Mouse (Mus musculus) E14TG2a.4 (cell line): ENCODE data around the gene Taf3.

ENCODE experiments used
- CTCF ChIP-seq: conservative IDR thresholded peaks from 2 replicates; pipeline ENCODE4 v1.5.1; 2014; ENCODE audit warnings: low read length
- NANOG ChIP-seq: IDR thresholded peaks from 2 replicates; pipeline ENCODE4 v1.6.1; 2014; ENCODE audit warnings: borderline replicate concordance, low read length, mixed read lengths
- POU5F1 ChIP-seq: IDR thresholded peaks from 2 replicates; pipeline ENCODE4 v1.6.1; 2014; ENCODE audit warnings: low read length, borderline replicate concordance

DNA sequence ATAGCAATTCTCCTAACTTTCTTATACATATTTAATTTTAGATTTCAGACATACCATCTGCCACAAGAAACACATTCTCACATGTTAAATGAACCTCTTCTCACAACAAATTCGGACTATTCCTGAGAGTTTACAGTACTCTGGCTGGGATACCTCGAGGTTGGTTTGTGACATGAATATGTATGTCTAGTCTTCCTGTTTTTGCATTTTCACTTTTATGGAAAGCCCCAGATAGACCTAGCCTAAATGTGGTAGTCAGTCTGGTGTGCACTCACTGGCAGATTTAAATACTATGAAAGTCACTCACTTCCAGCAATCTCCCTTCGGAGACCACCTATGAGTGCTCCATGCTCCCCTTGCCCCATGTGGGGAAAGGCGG is 121.5 kb downstream of the Taf3 start:
- TF ChIP-seq CTCF (no peak), NANOG (no peak), POU5F1 (no peak)
